Mouse (Mus musculus) CH12.LX (cell line): ENCODE data around the gene Abi1. TPM values are rescaled to one million over a fixed set of nuclear protein-coding genes. Genes with fewer than 3 reads are reported as not detected.

Experiments
- DNase-seq: peaks from one replicate; pipeline ENCODE4 v3.0.0-alpha.2; 2013; ENCODE audit errors: extremely low read depth
- H3K27ac ChIP-seq: 2 replicates; pipeline ENCODE4 v1.5.1; 2012; ENCODE audit warnings: low read depth, mild to moderate bottlenecking, control low read depth, moderate library complexity; ENCODE audit not compliant: insufficient read depth
- H3K27me3 ChIP-seq: replicated peaks from 2 replicates; pipeline ENCODE3; 2012; ENCODE audit warnings: inconsistent platforms
- H3K36me3 ChIP-seq, 2 experiments: replicated peaks in 1 of 2; 2 replicates each; pipeline versions ENCODE3 to v1.6.1; 2012; ENCODE audit warnings: inconsistent platforms in 1 of 2, low read length in 1 of 2, mild to moderate bottlenecking in 1 of 2, mixed read lengths in 1 of 2, moderate library complexity in 1 of 2; ENCODE audit not compliant: control insufficient read depth in 1 of 2, insufficient read depth in 1 of 2
- H3K4me1 ChIP-seq, 2 experiments: 2 replicates each; pipeline ENCODE4 v1.6.1; 2012; ENCODE audit warnings: inconsistent platforms in 1 of 2, moderate library complexity in 1 of 2; ENCODE audit not compliant: insufficient read depth in 2 of 2, control insufficient read depth in 1 of 2
- H3K4me2 ChIP-seq: 2 replicates; pipeline ENCODE4 v1.6.1; 2012; ENCODE audit warnings: low read depth, mild to moderate bottlenecking, control low read depth; ENCODE audit not compliant: poor library complexity, insufficient read depth, severe bottlenecking
- H3K4me3 ChIP-seq, 3 experiments: fragments of 150-350 bp in 1 of 3; sonication (generic) in 1 of 3; replicated peaks in 1 of 3; 2 replicates each; pipeline versions ENCODE3 to v1.5.1; 2011 to 2012; ENCODE audit warnings: low read depth in 2 of 3, low read length in 2 of 3, mild to moderate bottlenecking in 2 of 3, moderate library complexity in 2 of 3, control low read depth in 1 of 3, improper control_type of control experiment in 1 of 3, inconsistent platforms in 1 of 3, mixed read lengths in 1 of 3; ENCODE audit not compliant: poor library complexity in 1 of 3
- H3K79me2 ChIP-seq: replicated peaks from 2 replicates; pipeline ENCODE4 v1.6.1; 2012; ENCODE audit warnings: mild to moderate bottlenecking, moderate library complexity; ENCODE audit not compliant: control insufficient read depth, poor library complexity, insufficient read depth, severe bottlenecking; ENCODE audit errors: extremely low read depth
- H3K9ac ChIP-seq: 2 replicates; pipeline ENCODE4 v1.6.1; 2012; ENCODE audit warnings: low read depth, mild to moderate bottlenecking, control low read depth, moderate library complexity; ENCODE audit not compliant: insufficient read depth
- H3K9me3 ChIP-seq: replicated peaks from 2 replicates; pipeline ENCODE3; 2012; ENCODE audit warnings: low read length, inconsistent platforms, mixed read lengths
- BHLHE40 ChIP-seq: IDR thresholded peaks from 2 replicates; pipeline ENCODE4 v1.6.1; 2011; ENCODE audit warnings: mild to moderate bottlenecking, low read depth, low read length, improper control_type of control experiment
- CTCF ChIP-seq, 2 experiments: IDR thresholded peaks in 1 of 2; conservative IDR thresholded peaks in 1 of 2; 2 replicates each; pipeline ENCODE4 v1.5.1; 2011 to 2012; ENCODE audit warnings: low read depth in 2 of 2, low read length in 2 of 2, improper control_type of control experiment in 1 of 2, inconsistent platforms in 1 of 2, mild to moderate bottlenecking in 1 of 2, moderate library complexity in 1 of 2
- EP300 ChIP-seq: IDR thresholded peaks from 2 replicates; pipeline ENCODE4 v1.6.1; 2011; ENCODE audit warnings: low read length, improper control_type of control experiment
- ETS1 ChIP-seq: conservative IDR thresholded peaks from 2 replicates; pipeline ENCODE4 v1.6.1; 2012; ENCODE audit warnings: low read depth, mild to moderate bottlenecking, inconsistent platforms, low read length, improper control_type of control experiment, moderate library complexity
- GABPA ChIP-seq: IDR thresholded peaks from 2 replicates; pipeline ENCODE4 v1.6.1; 2012; ENCODE audit warnings: low read depth, low read length, improper control_type of control experiment, inconsistent platforms; ENCODE audit not compliant: insufficient replicate concordance
- IRF4 ChIP-seq: IDR thresholded peaks from 2 replicates; pipeline ENCODE4 v1.6.1; 2014; ENCODE audit warnings: low read depth, mild to moderate bottlenecking, inconsistent platforms, low read length, improper control_type of control experiment
- JUN ChIP-seq: IDR thresholded peaks from 2 replicates; pipeline ENCODE4 v1.6.1; 2011; ENCODE audit warnings: low read depth, mild to moderate bottlenecking, low read length, improper control_type of control experiment, moderate library complexity; ENCODE audit not compliant: insufficient read depth
- JUND ChIP-seq: conservative IDR thresholded peaks from 2 replicates; pipeline ENCODE4 v1.6.1; 2011; ENCODE audit warnings: low read depth, low read length, improper control_type of control experiment
- KAT2A ChIP-seq: IDR thresholded peaks from 2 replicates; pipeline ENCODE4 v1.6.1; 2012; ENCODE audit warnings: low read length, improper control_type of control experiment, inconsistent platforms; ENCODE audit not compliant: insufficient replicate concordance
- MAX ChIP-seq: IDR thresholded peaks from 2 replicates; pipeline ENCODE4 v1.6.1; 2011; ENCODE audit warnings: low read length, improper control_type of control experiment
- MAZ ChIP-seq: IDR thresholded peaks from 2 replicates; pipeline ENCODE4 v1.6.1; 2012; ENCODE audit warnings: low read depth, mild to moderate bottlenecking, inconsistent platforms, low read length, improper control_type of control experiment, moderate library complexity
- MEF2A ChIP-seq: IDR thresholded peaks from 2 replicates; pipeline ENCODE4 v1.6.1; 2014; ENCODE audit warnings: low read depth, mild to moderate bottlenecking, inconsistent platforms, low read length, improper control_type of control experiment, borderline replicate concordance
- MXI1 ChIP-seq: IDR thresholded peaks from 2 replicates; pipeline ENCODE4 v1.6.1; 2011; ENCODE audit warnings: mild to moderate bottlenecking, low read depth, low read length, improper control_type of control experiment
- NRF1 ChIP-seq: IDR thresholded peaks from 2 replicates; pipeline ENCODE4 v1.6.1; 2014; ENCODE audit warnings: low read depth, mild to moderate bottlenecking, inconsistent platforms, low read length, improper control_type of control experiment, moderate library complexity
- POLR2A ChIP-seq: IDR thresholded peaks from 2 replicates; pipeline ENCODE4 v1.6.1; 2011; ENCODE audit warnings: low read depth, mild to moderate bottlenecking, improper control_type of control experiment, low read length
- TBP ChIP-seq: conservative IDR thresholded peaks from 2 replicates; pipeline ENCODE4 v1.6.1; 2011; ENCODE audit warnings: low read depth, low read length, improper control_type of control experiment
- USF1 ChIP-seq: IDR thresholded peaks from 2 replicates; pipeline ENCODE4 v1.6.1; 2014; ENCODE audit warnings: low read depth, mild to moderate bottlenecking, inconsistent platforms, low read length, improper control_type of control experiment
- USF2 ChIP-seq: conservative IDR thresholded peaks from 2 replicates; pipeline ENCODE4 v1.6.1; 2011; ENCODE audit warnings: low read depth, low read length, improper control_type of control experiment
- ZKSCAN1 ChIP-seq: IDR thresholded peaks from 2 replicates; pipeline ENCODE4 v1.6.1; 2012; ENCODE audit warnings: low read depth, inconsistent platforms, low read length, improper control_type of control experiment, borderline replicate concordance
- ZMIZ1 ChIP-seq: IDR thresholded peaks from 2 replicates; pipeline ENCODE4 v1.6.1; 2012; ENCODE audit warnings: low read depth, mild to moderate bottlenecking, inconsistent platforms, low read length, improper control_type of control experiment
- ZNF384 ChIP-seq: IDR thresholded peaks from 2 replicates; pipeline ENCODE4 v1.6.1; 2012; ENCODE audit warnings: low read depth, low read length, improper control_type of control experiment, inconsistent platforms
- dilution Hi-C: fragments of 300-500 bp; cut with MboI; formaldehyde crosslinking; loops from 2 replicates; pipeline ENCODE4 v1.14.3; 2020; ENCODE audit warnings: low sequenced_read_pairs; ENCODE audit not compliant: extremely low pct_unique_long_range_greater_than_20kb, extremely low pct_ligation_motif_present
- in situ Hi-C: fragments of 300-500 bp; cut with MboI; formaldehyde crosslinking; loops from 3 replicates; pipeline ENCODE4 v1.14.3; 2019; ENCODE audit warnings: low sequenced_read_pairs, low pct_ligation_motif_present, low pct_unique_long_range_greater_than_20kb, mixed read lengths
- polyA plus RNA-seq: library from polyadenylated mRNA; unstranded; fragments of >175 nt; gene quantifications from 2 replicates; pipeline ENCODE4 v1.2.1, GENCODE M21; 2012; ENCODE audit warnings: low read depth; ENCODE audit not compliant: insufficient read length
- total RNA-seq, 2 experiments: library from RNA; depleted of rRNA; stranded (reverse); fragments of 300-350 nt in 1 of 2; fragments of >200 nt in 1 of 2; gene quantifications; 2 replicates each; pipeline ENCODE4 v1.2.3; 2012 to 2014

The Abi1 gene
- total and polyA plus RNA-seq, 3 experiments = 45.7 to 104 (median 74.6) TPM

- no peak for DNase-seq
- dilution Hi-C loops = no loop called here
- peak in 1 of 2 experiments; percentile 22; a peak in 1 of 4 replicates for TF ChIP-seq CTCF (conservative IDR thresholded peaks at IDR 0.05 in 1 of 2, IDR thresholded peaks at IDR 0.05 in 1 of 2; ENCODE audit: low read depth in 2 of 2, low read length in 2 of 2)
- no peak for TF ChIP-seq KAT2A
- TF ChIP-seq ZNF384 = no peak
- H3K79me2 ChIP-seq = peaks cover 4% of the 10 kb centered on the region; the same call in 1 of the 2 replicates
- H3K36me3 ChIP-seq = peaks cover 35 to 66% of the 10 kb centered on the region in 2 experiments
- no peaks in the 10 kb centered on the region for H3K27me3 ChIP-seq
- H3K27ac ChIP-seq = no peak overlapping the region
- H3K4me3 ChIP-seq = no peak overlapping the region
- H3K4me2 ChIP-seq = no peak overlapping the region
- peaks cover 2% of the 10 kb centered on the region for H3K9me3 ChIP-seq
- H3K9ac ChIP-seq = no peak overlapping the region
- no peaks in the 10 kb centered on the region for H3K4me1 ChIP-seq
- in situ Hi-C loops = no loop called here
These were observed 36.7 kb upstream of the Abi1 start for GRCm38 (mm10) chr2:23076783-23077182.

DNA sequence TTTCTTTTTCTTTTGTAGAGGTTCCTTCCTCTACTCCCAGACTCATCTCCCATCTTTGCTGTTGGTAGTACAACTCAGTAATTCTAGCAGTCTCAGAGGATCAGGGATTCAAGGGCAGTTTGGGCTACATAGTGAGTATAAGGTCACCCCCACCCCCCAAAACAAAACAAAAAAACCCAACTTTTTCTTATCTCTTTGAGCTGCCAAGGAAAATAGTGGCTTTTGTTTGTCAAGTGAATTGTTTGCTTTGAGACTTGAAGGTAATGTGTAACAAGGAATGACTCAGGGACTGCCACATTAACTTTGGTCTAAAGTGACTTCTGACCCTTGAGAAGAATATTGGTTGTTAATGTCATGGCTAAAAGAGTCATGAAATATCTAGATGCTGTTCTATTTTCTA, 35.8 kb upstream of the Abi1 start:
- TF ChIP-seq ZMIZ1 = no peak
- no peak for TF ChIP-seq USF2
- no peak overlapping the region for H3K27ac ChIP-seq
- in situ Hi-C loops (no loop called here), dilution Hi-C loops (no loop called here)
- H3K4me3 ChIP-seq = no peak overlapping the region
- H3K9me3 ChIP-seq = peaks cover 2% of the 10 kb centered on the region
- H3K4me2 ChIP-seq = no peak overlapping the region
- peaks cover 28 to 59% of the 10 kb centered on the region in 2 experiments for H3K36me3 ChIP-seq
- H3K4me1 ChIP-seq = peaks cover 0 to 2% of the 10 kb centered on the region in 2 experiments; a peak in 1 of 4 replicates
- no peak overlapping the region for H3K9ac ChIP-seq
- H3K79me2 ChIP-seq = peaks cover 10% of the 10 kb centered on the region
- no peaks in the 10 kb centered on the region for H3K27me3 ChIP-seq
- no peak for DNase-seq

DNA sequence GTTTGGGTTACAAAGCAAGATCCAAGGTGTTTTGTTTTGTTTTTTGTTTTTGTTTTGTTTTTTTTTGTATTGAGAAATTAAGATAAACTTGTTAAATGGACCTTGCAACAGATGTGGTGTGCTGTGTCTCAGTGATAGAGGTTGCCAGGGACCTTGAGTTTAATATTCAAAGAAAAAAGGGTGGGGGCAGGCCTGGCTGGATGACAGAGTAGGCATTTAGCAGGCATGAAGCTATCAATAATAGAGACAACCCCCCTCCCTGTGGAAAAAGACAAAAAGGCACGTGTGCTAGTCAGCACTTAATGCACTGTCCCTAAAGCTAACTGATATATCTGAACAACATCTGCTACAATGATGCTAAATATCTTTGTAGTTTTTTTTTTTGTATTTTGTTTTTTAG, 31.4 kb upstream of the Abi1 start:
- Histone ChIP-seq H3K9me3 (peaks cover 2% of the 10 kb centered on the region), H3K27me3 (no peaks in the 10 kb centered on the region), H3K4me3 (no peak overlapping the region), H3K4me2 (no peak overlapping the region), H3K79me2 (peaks cover 16% of the 10 kb centered on the region), H3K36me3 (peaks cover 14 to 32% of the 10 kb centered on the region in 2 experiments), H3K9ac (no peak overlapping the region), H3K4me1 (peaks cover 3 to 8% of the 10 kb centered on the region in 2 experiments; a peak in 3 of 4 replicates), H3K27ac (no peak overlapping the region)
- dilution Hi-C loops (no loop called here), in situ Hi-C loops (no loop called here)
- TF ChIP-seq JUND (no peak), TBP (no peak), ZKSCAN1 (no peak), MAX (no peak), IRF4 (no peak), MEF2A (no peak), GABPA (no peak), MXI1 (no peak), JUN (no peak), ETS1 (no peak), MAZ (no peak), BHLHE40 (no peak), EP300 (no peak), USF1 (no peak), POLR2A (no peak), NRF1 (no peak)
- DNase-seq = no peak
